Mouse (Mus musculus) small intestine, adult 2 months (tissue): ENCODE measurements around the gene Fgf4. TPM values are rescaled to one million over a fixed set of nuclear protein-coding genes. Genes with fewer than 3 reads are reported as not detected.

Experiments
- H3K27ac ChIP-seq: fragments of 200-500 bp; 2 replicates; pipeline ENCODE4 v1.5.1; 2012; ENCODE audit warnings: low read depth, low read length, control low read depth, inconsistent platforms; ENCODE audit not compliant: insufficient read depth
- H3K27me3 ChIP-seq: fragments of 200-500 bp; 2 replicates; pipeline ENCODE4 v1.6.1; 2012; ENCODE audit warnings: mild to moderate bottlenecking, moderate library complexity, low read length, inconsistent platforms; ENCODE audit not compliant: control insufficient read depth, insufficient read depth
- H3K36me3 ChIP-seq: fragments of 200-500 bp; 2 replicates; pipeline ENCODE4 v1.6.1; 2012; ENCODE audit warnings: mild to moderate bottlenecking, low read length, control low read depth, inconsistent platforms; ENCODE audit not compliant: control insufficient read depth, insufficient read depth
- H3K4me1 ChIP-seq: fragments of 200-500 bp; 2 replicates; pipeline ENCODE4 v1.6.1; 2012; ENCODE audit warnings: low read length, inconsistent platforms, mixed read lengths; ENCODE audit not compliant: control insufficient read depth, insufficient read depth, insufficient read length
- H3K4me3 ChIP-seq: fragments of 200-500 bp; 2 replicates; pipeline ENCODE4 v1.5.1; 2012; ENCODE audit warnings: low read depth, mild to moderate bottlenecking, control low read depth, inconsistent platforms, low read length, moderate library complexity
- CTCF ChIP-seq: fragments of 200-500 bp; IDR thresholded peaks from 2 replicates; pipeline ENCODE4 v1.5.1; 2012; ENCODE audit warnings: low read depth, mild to moderate bottlenecking, control low read depth, inconsistent platforms, low read length, moderate library complexity, mixed read lengths; ENCODE audit not compliant: insufficient replicate concordance, insufficient read length; ENCODE audit errors: extremely low read depth
- POLR2A ChIP-seq: fragments of 200-500 bp; IDR thresholded peaks from 2 replicates; pipeline ENCODE4 v1.6.1; 2012; ENCODE audit warnings: low read depth, mild to moderate bottlenecking, control low read depth, inconsistent platforms, low read length, moderate library complexity
- WGBS: fragments of 180-500 bp; shearing (Covaris S2); methylation state at CpG from one replicate; pipeline ENCODE4 v1.1.7; 2018; 5-methylcytosine and 5-hydroxymethylcytosine counted together
- polyA plus RNA-seq: library from polyadenylated mRNA; depleted of rRNA; stranded (reverse); fragments of >200 nt; gene quantifications from 2 replicates; pipeline ENCODE4 v1.2.3, GENCODE M21; 2012

The Fgf4 gene
- polyA plus RNA-seq, 1 experiment, result not detected

GRCm38 (mm10) chr7:144867602-144868001 lies 20.4 kb downstream of the Fgf4 start:
- TF ChIP-seq CTCF (no peak), POLR2A (no peak)
- Histone ChIP-seq H3K27ac (no peak overlapping the region), H3K36me3 (no peaks in the 10 kb centered on the region), H3K4me1 (peaks cover 6% of the 10 kb centered on the region; the same call in 1 of the 2 replicates), H3K27me3 (peaks cover 15% of the 10 kb centered on the region), H3K4me3 (no peak overlapping the region)
- 83% methylated on average over 8 of the region's 8 CpGs for WGBS

GRCm38 (mm10) chr7:144872420-144872819 lies 25.3 kb downstream of the Fgf4 start:
- Histone ChIP-seq H3K36me3 (no peaks in the 10 kb centered on the region), H3K27ac (no peak overlapping the region), H3K27me3 (no peaks in the 10 kb centered on the region), H3K4me1 (peaks cover 2% of the 10 kb centered on the region; the same call in 1 of the 2 replicates), H3K4me3 (no peak overlapping the region)
- TF ChIP-seq CTCF, result no peak
- no peak for TF ChIP-seq POLR2A
- WGBS, result 73% methylated on average over 4 of the region's 4 CpGs

GRCm38 (mm10) chr7:144873160-144873559 lies 26.0 kb downstream of the Fgf4 start:
- TF ChIP-seq CTCF (no peak), POLR2A (no peak)
- Histone ChIP-seq H3K27ac (no peak overlapping the region), H3K4me1 (no peaks in the 10 kb centered on the region), H3K4me3 (no peak overlapping the region), H3K27me3 (no peaks in the 10 kb centered on the region), H3K36me3 (no peaks in the 10 kb centered on the region)
- WGBS, result 82% methylated on average over 4 of the region's 4 CpGs

GRCm38 (mm10) chr7:144874226-144874625 lies 27.1 kb downstream of the Fgf4 start:
- H3K36me3 ChIP-seq, result no peaks in the 10 kb centered on the region
- no peaks in the 10 kb centered on the region for H3K27me3 ChIP-seq
- H3K27ac ChIP-seq, result no peak overlapping the region
- whole genome bisulfite sequencing, result 76% methylated on average over 4 of the region's 4 CpGs
- H3K4me3 ChIP-seq, result no peak overlapping the region
- no peak for TF ChIP-seq CTCF
- TF ChIP-seq POLR2A, result no peak
- no peaks in the 10 kb centered on the region for H3K4me1 ChIP-seq

- H3K27ac ChIP-seq, result no peak overlapping the region
- 90% methylated on average over 1 of the region's 1 CpGs for WGBS
- TF ChIP-seq CTCF, result no peak
- no peak for TF ChIP-seq POLR2A
Measured at GRCm38 (mm10) chr7:144878401-144878800, 31.2 kb downstream of the Fgf4 start.

GRCm38 (mm10) chr7:144883106-144883505 lies 35.9 kb downstream of the Fgf4 start:
- Histone ChIP-seq H3K27ac (no peak overlapping the region), H3K36me3 (no peaks in the 10 kb centered on the region), H3K4me3 (no peak overlapping the region), H3K4me1 (no peaks in the 10 kb centered on the region), H3K27me3 (peaks cover 2% of the 10 kb centered on the region)
- WGBS, result 51% methylated on average over 2 of the region's 2 CpGs
- TF ChIP-seq CTCF (no peak), POLR2A (no peak)

More at GRCm38 (mm10) chr7:144878401-144878800, 31.2 kb downstream of the Fgf4 start:
- no peaks in the 10 kb centered on the region for H3K36me3 ChIP-seq
- H3K27me3 ChIP-seq, result no peaks in the 10 kb centered on the region
- no peak overlapping the region for H3K4me3 ChIP-seq
- H3K4me1 ChIP-seq, result no peaks in the 10 kb centered on the region

GRCm38 (mm10) chr7:144887672-144888071 lies 40.5 kb downstream of the Fgf4 start:
- no peak for TF ChIP-seq POLR2A
- no peak for TF ChIP-seq CTCF
- no peak overlapping the region for H3K27ac ChIP-seq
- whole genome bisulfite sequencing, result 83% methylated on average over 2 of the region's 2 CpGs
- H3K27me3 ChIP-seq, result peaks cover 3% of the 10 kb centered on the region
- H3K4me3 ChIP-seq, result no peak overlapping the region
- H3K36me3 ChIP-seq, result no peaks in the 10 kb centered on the region
- H3K4me1 ChIP-seq, result no peaks in the 10 kb centered on the region
